Mouse (Mus musculus) testis, adult 2 months (tissue): ENCODE results near the gene Ifnar1.

Experiments used
- CTCF ChIP-seq: fragments of 200-500 bp; IDR thresholded peaks from 2 replicates; pipeline ENCODE4 v1.5.1; 2012; ENCODE audit warnings: low read depth, mild to moderate bottlenecking, inconsistent platforms, low read length, moderate library complexity; ENCODE audit not compliant: control insufficient read depth, insufficient read depth, insufficient replicate concordance
- POLR2A ChIP-seq: fragments of 200-500 bp; IDR thresholded peaks from 2 replicates; pipeline ENCODE4 v1.6.1; 2012; ENCODE audit warnings: low read depth, mild to moderate bottlenecking, inconsistent platforms, low read length, moderate library complexity; ENCODE audit not compliant: control insufficient read depth

DNA sequence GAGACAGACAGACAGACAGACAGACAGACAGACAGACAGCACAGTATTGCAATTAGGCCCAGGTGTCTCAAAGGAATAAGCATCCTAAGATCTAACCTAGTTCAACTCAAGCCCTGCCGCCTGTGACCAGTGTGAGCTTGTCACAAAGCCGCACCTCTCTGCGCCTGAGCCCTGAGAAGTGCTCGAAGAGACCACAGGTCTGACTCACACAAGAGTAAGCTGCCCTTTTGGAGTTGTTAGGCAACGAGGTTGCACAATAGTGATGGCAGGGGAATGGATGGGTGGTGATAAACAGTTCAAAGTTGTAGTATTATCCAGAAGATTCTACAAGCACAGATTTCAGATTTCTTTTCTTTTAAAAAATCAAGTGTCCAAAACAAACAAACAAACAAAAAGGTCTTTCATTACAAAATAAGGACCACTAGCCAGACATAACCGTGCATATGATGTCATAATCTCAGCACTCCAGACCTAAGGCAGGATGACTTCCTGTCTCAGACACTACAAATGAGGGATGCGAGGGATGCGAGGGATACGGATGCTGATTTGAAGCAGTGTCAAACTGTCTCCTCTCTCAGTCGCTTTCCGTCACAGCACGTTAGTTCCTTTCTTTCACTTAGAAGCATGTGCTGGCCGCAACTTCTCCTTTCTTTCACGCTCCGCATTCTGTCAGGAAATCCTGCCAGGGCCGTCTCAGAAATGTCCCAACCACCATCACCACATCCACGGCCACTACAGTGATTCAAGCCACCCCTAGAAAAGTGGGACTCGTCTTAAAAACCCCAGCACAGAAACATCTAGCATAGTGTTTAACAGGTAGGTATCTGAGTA, 37.7 kb downstream of the Ifnar1 start:
- TF ChIP-seq POLR2A (no peak), CTCF (no peak)
